Mouse (Mus musculus) limb, embryonic 13.5 days (tissue): ENCODE data around the gene Gzf1. TPM values are rescaled to one million over a fixed set of nuclear protein-coding genes. Genes with fewer than 3 reads are reported as not detected.
A peak's percentile ranks its signal among the peaks of the same experiment; 100 is the strongest.

ENCODE experiments used
- ATAC-seq: fragments of 200-750 bp; cut with Nextera tagmentation; 2 replicates; pipeline ENCODE4 v1.8.0; 2017; ENCODE audit warnings: low read depth, moderate number of reproducible peaks, moderate TSS enrichment; ENCODE audit not compliant: low FRiP score
- H3K27ac ChIP-seq: fragments of 300-500 bp; sonication (generic); 2 replicates; pipeline ENCODE4 v1.5.1; 2015; ENCODE audit warnings: inconsistent platforms, mild to moderate bottlenecking, moderate library complexity
- H3K27me3 ChIP-seq: fragments of 300-500 bp; sonication (generic); 2 replicates; pipeline ENCODE4 v1.6.1; 2015; ENCODE audit warnings: mild to moderate bottlenecking, inconsistent platforms
- H3K36me3 ChIP-seq: fragments of 300-500 bp; sonication (generic); 2 replicates; pipeline ENCODE4 v1.6.1; 2015; ENCODE audit warnings: inconsistent platforms, mild to moderate bottlenecking, moderate library complexity
- H3K4me1 ChIP-seq: fragments of 300-500 bp; sonication (generic); 2 replicates; pipeline ENCODE4 v1.6.1; 2015; ENCODE audit warnings: inconsistent platforms
- H3K4me2 ChIP-seq: fragments of 300-500 bp; sonication (generic); replicated peaks from 2 replicates; pipeline ENCODE4 v1.6.1; 2015; ENCODE audit warnings: inconsistent platforms, mild to moderate bottlenecking, moderate library complexity
- H3K4me3 ChIP-seq: fragments of 300-500 bp; sonication (generic); 2 replicates; pipeline ENCODE4 v1.5.1; 2015; ENCODE audit warnings: moderate library complexity, mild to moderate bottlenecking, inconsistent platforms
- H3K9ac ChIP-seq: fragments of 300-500 bp; sonication (generic); 2 replicates; pipeline ENCODE4 v1.6.1; 2015; ENCODE audit warnings: mild to moderate bottlenecking, inconsistent platforms
- H3K9me3 ChIP-seq: fragments of 300-500 bp; sonication (generic); 2 replicates; pipeline ENCODE4 v1.6.1; 2016; ENCODE audit warnings: inconsistent platforms
- WGBS: fragments of 180-500 bp; shearing (Covaris S2); methylation state at CpG from one replicate; pipeline ENCODE4 v1.1.7; 2015; 5-methylcytosine and 5-hydroxymethylcytosine counted together
- polyA plus RNA-seq: library from polyadenylated mRNA; unstranded; fragments of >200 nt; fragmentation: Nextera tagmentation; extraction: Ambion mirVana; gene quantifications from 2 replicates; pipeline ENCODE4 v1.2.1, GENCODE M21; 2015

Gzf1 gene
- polyA plus RNA-seq, 1 experiment from 2014 or later: 23.9 TPM

- Histone ChIP-seq H3K36me3 (peaks cover 26% of the 10 kb centered on the region), H3K9ac (no peak overlapping the region), H3K4me2 (no peak overlapping the region), H3K4me3 (no peak overlapping the region), H3K27ac (no peak overlapping the region), H3K9me3 (no peaks in the 10 kb centered on the region), H3K4me1 (no peaks in the 10 kb centered on the region), H3K27me3 (no peaks in the 10 kb centered on the region)
- ATAC-seq: no peak
- 70% methylated on average over 3 of the region's 3 CpGs for WGBS
Measured at GRCm38 (mm10) chr2:148712326-148712725, 31.5 kb downstream of the Gzf1 start.

GRCm38 (mm10) chr2:148717072-148717471 is 36.2 kb downstream of the Gzf1 start:
- Histone ChIP-seq H3K4me2 (no peak overlapping the region), H3K27ac (no peak overlapping the region), H3K36me3 (peaks cover 6% of the 10 kb centered on the region; the same call in 1 of the 2 replicates), H3K4me3 (no peak overlapping the region), H3K9me3 (no peaks in the 10 kb centered on the region), H3K4me1 (no peaks in the 10 kb centered on the region), H3K9ac (no peak overlapping the region), H3K27me3 (no peaks in the 10 kb centered on the region)
- 93% methylated on average over 2 of the region's 2 CpGs for WGBS
- ATAC-seq: no peak

- Histone ChIP-seq H3K9ac (no peak overlapping the region), H3K4me3 (no peak overlapping the region), H3K9me3 (no peaks in the 10 kb centered on the region), H3K4me1 (no peaks in the 10 kb centered on the region), H3K4me2 (no peak overlapping the region), H3K36me3 (peaks cover 6% of the 10 kb centered on the region; the same call in 1 of the 2 replicates), H3K27me3 (no peaks in the 10 kb centered on the region), H3K27ac (no peak overlapping the region)
- no peak for ATAC-seq
- WGBS: 69% methylated on average over 2 of the region's 2 CpGs
Measured at GRCm38 (mm10) chr2:148719271-148719995, 38.6 kb downstream of the Gzf1 start.

- peak overlapping the region; percentile 23; the same call in 1 of the 2 replicates for H3K27ac ChIP-seq
- H3K4me2 ChIP-seq: peak overlapping the region; percentile 92
- H3K27me3 ChIP-seq: no peaks in the 10 kb centered on the region
- H3K4me3 ChIP-seq: peak overlapping the region; percentile 68
- H3K9me3 ChIP-seq: 0 out of 2 replicates have a peak, but pooled peaks cover 3% of the 10 kb centered on the region
- 2% methylated on average over 35 of the region's 35 CpGs for WGBS
- peak overlapping the region; percentile 87 for H3K9ac ChIP-seq
- peaks cover 6% of the 10 kb centered on the region for H3K4me1 ChIP-seq
- ATAC-seq: peak; percentile 74
- no peaks in the 10 kb centered on the region for H3K36me3 ChIP-seq
Measured at GRCm38 (mm10) chr2:148731614-148732326, 50.9 kb downstream of the Gzf1 start.

GRCm38 (mm10) chr2:148732327-148733000 is 51.6 kb downstream of the Gzf1 start, which contains the start of gene Napb:
TSS of gene Napb (minus strand) at chr2:148732467.
- H3K4me1 ChIP-seq: peaks cover 6% of the 10 kb centered on the region
- H3K4me3 ChIP-seq: peak within 1 kb of the TSS; percentile 68
- H3K4me2 ChIP-seq: peak within 1 kb of the TSS; percentile 92
- 4% methylated on average over 18 of the region's 18 CpGs for WGBS
- ATAC-seq: peak; percentile 100
- H3K9me3 ChIP-seq: 0 out of 2 replicates have a peak, but pooled peaks cover 3% of the 10 kb centered on the region
- H3K9ac ChIP-seq: peak within 1 kb of the TSS; percentile 87
- H3K27ac ChIP-seq: peak within 1 kb of the TSS; percentile 23; the same call in 1 of the 2 replicates
- H3K36me3 ChIP-seq: no peaks in the 10 kb centered on the region
- H3K27me3 ChIP-seq: no peaks in the 10 kb centered on the region

Other genes with a start within 250 kb of the Gzf1 start
- gene Cd93, start 237.5 kb upstream of the Gzf1 start, polyA plus RNA-seq: 8.2 and 8.6 TPM in 2 replicates
- gene Nxt1, start 8.4 kb upstream of the Gzf1 start, polyA plus RNA-seq: 89.8 and 97.1 TPM in 2 replicates
- 4.3 and 4.6 TPM in 2 replicates for gene Napb, start 51.4 kb downstream of the Gzf1 start, polyA plus RNA-seq
- not detected in 2 replicates for gene Cstl1, start 69.3 kb downstream of the Gzf1 start, polyA plus RNA-seq
- gene Cst11, start 90.5 kb downstream of the Gzf1 start, polyA plus RNA-seq: not detected in 2 replicates
- not detected in 2 replicates for gene 8030411F24Rik, start 101.0 kb downstream of the Gzf1 start, polyA plus RNA-seq
- gene Cst12, start 108.3 kb downstream of the Gzf1 start, polyA plus RNA-seq: not detected in 2 replicates
- gene Cst8, start 117.8 kb downstream of the Gzf1 start, polyA plus RNA-seq: not detected in 2 replicates
- gene Cst13, start 139.1 kb downstream of the Gzf1 start, polyA plus RNA-seq: not detected in 2 replicates
- gene Cst9, start 154.1 kb downstream of the Gzf1 start, polyA plus RNA-seq: not detected in 2 replicates
- not detected in 2 replicates for gene 9230104L09Rik, start 184.0 kb downstream of the Gzf1 start, polyA plus RNA-seq
- 386 and 403 TPM in 2 replicates for gene Cst3, start 194.7 kb downstream of the Gzf1 start, polyA plus RNA-seq